Mouse (Mus musculus) kidney, postnatal 14 days (tissue): ENCODE measurements around the gene Vcam1.
A peak's percentile ranks its signal among the peaks of the same experiment; 100 is the strongest.

Experiments
- DNase-seq: peaks from one replicate; pipeline ENCODE4 v3.0.0; 2022; ENCODE audit warnings: mixed read lengths

Gene Vcam1

GRCm38 (mm10) chr3:116126070-116126469 is 3.4 kb downstream of the Vcam1 start:
- no peak for DNase-seq

GRCm38 (mm10) chr3:116123827-116124226 is 5.7 kb downstream of the Vcam1 start:
- DNase-seq, result no peak

- DNase-seq, result no peak
These were observed 6.8 kb downstream of the Vcam1 start for GRCm38 (mm10) chr3:116122696-116123095.

- no peak for DNase-seq
These were observed 8.5 kb downstream of the Vcam1 start for GRCm38 (mm10) chr3:116121026-116121425.

- DNase-seq, result no peak
These were observed 9.1 kb downstream of the Vcam1 start for GRCm38 (mm10) chr3:116120391-116120790.

GRCm38 (mm10) chr3:116119162-116119561 is 10.3 kb downstream of the Vcam1 start:
- DNase-seq, result no peak

GRCm38 (mm10) chr3:116117046-116117445 is 12.4 kb downstream of the Vcam1 start:
- DNase-seq, result no peak

- DNase-seq, result peak; percentile 53
These were observed 15.0 kb downstream of the Vcam1 start for GRCm38 (mm10) chr3:116114249-116115188.

GRCm38 (mm10) chr3:116113443-116114241 is 15.8 kb downstream of the Vcam1 start:
- no peak for DNase-seq

GRCm38 (mm10) chr3:116112816-116113405 is 16.6 kb downstream of the Vcam1 start:
- no peak for DNase-seq

- DNase-seq, result no peak
These were observed 23.8 kb downstream of the Vcam1 start for GRCm38 (mm10) chr3:116105713-116106112.

- DNase-seq, result peak; percentile 56
These were observed 24.4 kb downstream of the Vcam1 start for GRCm38 (mm10) chr3:116104866-116105647.

- DNase-seq, result no peak
These were observed 25.2 kb downstream of the Vcam1 start for GRCm38 (mm10) chr3:116104270-116104669.

- no peak for DNase-seq
These were observed 28.6 kb downstream of the Vcam1 start for GRCm38 (mm10) chr3:116100850-116101249.

GRCm38 (mm10) chr3:116095934-116096333 is 33.6 kb downstream of the Vcam1 start:
- DNase-seq, result peak; percentile 13

- DNase-seq, result peak; percentile 13
These were observed 34.2 kb downstream of the Vcam1 start for GRCm38 (mm10) chr3:116095312-116095711.

- peak; percentile 9 for DNase-seq
These were observed 34.6 kb downstream of the Vcam1 start for GRCm38 (mm10) chr3:116094886-116095285.

- no peak for DNase-seq
These were observed 35.2 kb downstream of the Vcam1 start for GRCm38 (mm10) chr3:116094288-116094687.

- no peak for DNase-seq
These were observed 36.9 kb downstream of the Vcam1 start for GRCm38 (mm10) chr3:116092547-116092946.

GRCm38 (mm10) chr3:116091706-116092105 is 37.8 kb downstream of the Vcam1 start:
- DNase-seq, result no peak

- no peak for DNase-seq
These were observed 43.5 kb downstream of the Vcam1 start for GRCm38 (mm10) chr3:116085962-116086361.

GRCm38 (mm10) chr3:116080939-116081676 is 48.4 kb downstream of the Vcam1 start:
- DNase-seq, result no peak
